Mouse (Mus musculus): ENCODE measurements around the gene Mtnr1a.

The Mtnr1a gene

DNA sequence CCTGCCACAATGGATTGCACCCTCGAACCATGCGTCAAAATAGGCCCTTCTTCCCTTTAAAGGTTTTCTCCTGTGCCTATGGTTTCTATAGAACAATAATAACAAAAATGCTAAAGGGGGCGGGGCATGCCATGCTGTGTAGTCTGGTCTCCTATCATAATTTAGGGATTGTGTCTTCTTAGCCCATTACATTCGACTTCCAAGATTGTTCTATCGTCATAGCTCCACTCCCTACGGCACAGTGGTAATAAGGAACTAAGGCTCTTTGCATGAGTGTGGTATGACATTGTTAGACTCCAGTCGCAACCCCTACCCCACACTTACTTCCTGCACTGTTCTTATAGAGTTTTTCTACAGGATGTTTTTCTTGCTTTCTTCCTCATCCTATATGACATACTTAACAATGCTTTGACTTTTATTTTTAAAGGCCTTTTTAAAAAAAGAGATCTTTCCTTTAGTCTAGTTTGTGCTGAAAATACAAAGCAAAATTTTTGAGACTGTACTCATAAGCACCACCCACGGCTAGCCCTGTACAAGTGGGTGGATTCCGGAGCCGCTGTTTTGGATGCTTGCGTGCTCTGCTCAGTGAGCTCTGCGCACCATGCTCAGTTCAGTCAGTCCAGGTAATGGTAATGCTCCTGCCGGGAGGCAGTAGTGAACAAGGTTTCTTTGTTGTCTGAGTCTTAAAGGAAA, 40.6 kb downstream of the Mtnr1a start:
- intact Hi-C loops (cut with DNase I) = no loop called here

DNA sequence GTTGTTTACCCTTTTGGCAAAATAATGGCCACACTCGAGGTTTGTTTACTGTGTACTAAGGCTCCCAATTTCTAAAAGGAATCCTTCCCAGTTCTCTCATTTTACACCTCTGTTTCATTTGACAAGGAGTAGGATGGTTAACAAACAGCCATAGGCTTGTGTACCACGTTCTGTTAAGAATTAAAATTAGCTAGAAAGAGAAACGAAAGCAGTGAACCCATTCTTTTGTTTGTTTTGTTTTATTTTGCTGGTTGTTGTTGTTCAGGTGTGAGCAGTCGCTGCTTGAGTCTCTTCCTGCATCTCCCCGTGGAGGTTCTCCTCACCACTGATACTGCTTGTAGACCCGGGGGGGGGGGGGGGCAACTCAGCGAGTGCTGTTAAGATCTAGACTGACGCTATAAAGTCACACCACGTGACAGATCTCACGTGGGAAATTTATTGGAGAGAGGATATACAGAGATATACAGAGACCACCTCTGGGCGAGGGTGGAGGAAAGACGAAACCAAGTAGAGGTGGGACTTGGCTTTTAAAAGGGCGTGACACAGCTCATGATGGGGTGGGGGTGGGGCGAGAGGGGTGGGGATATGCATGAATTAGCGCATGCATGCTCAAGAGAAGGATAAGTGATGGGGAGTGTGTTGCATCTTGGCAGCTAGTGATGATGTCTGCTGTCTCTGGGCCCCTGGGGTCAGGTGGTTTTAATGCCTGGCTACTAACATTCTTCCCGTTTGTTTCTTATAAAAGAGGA, 41.3 kb downstream of the Mtnr1a start:
- intact Hi-C loops (cut with DNase I) = no loop called here

DNA sequence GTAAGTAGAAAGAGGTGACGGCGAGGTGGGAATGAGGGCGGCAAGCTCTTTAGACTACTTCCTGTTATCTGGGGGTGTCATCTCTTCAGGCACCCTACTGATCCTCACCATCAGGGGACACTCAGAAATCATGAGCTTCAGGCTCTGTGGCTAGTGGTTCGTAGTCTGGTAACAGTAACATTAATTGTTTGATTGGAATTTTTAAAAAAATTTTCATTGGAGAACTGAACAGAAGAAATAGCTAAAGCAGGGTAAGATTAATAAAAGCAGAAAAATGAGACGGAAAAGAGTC, 41.8 kb downstream of the Mtnr1a start:
- intact Hi-C loops (cut with DNase I) = no loop called here

DNA sequence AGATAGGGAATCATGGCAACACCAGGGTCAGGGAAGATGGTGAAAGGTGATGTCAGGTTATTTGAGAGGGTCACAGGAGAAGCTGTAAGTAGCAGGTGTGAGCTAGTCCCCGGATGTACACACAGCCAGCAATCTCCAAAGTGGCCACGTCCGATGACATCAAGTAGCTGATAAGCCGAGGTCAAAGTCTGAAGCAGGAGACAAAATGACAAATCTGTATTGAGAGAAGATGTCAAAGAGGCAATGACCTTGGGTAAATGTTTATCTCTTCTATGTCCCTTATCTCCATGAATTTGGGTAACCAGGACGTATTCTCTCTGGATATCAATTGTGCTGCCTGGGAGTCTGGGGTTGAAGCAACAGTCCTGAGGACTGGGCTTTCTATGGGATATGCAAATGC, 42.9 kb downstream of the Mtnr1a start:
- intact Hi-C loops (cut with DNase I) = no loop called here

DNA sequence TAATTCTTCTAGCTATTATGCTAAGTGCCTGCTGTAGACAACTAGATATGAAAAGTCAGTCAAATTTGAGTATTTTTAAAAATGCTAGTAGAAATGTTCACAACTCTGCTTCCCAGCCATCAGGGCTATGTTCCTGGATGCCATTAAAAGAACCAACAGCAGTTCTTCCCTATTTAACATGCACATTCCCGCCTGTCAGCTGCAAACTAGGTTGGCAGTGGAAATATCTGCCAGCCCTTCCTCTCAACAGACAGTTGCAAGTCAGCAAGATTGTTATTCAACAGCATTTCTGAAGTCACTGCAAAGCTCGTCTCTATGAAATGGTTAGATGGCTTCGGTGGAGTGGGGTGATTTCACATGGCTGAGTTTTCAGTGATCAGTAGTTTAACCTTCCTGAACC, 48.7 kb downstream of the Mtnr1a start:
- intact Hi-C loops (cut with DNase I) = no loop called here

DNA sequence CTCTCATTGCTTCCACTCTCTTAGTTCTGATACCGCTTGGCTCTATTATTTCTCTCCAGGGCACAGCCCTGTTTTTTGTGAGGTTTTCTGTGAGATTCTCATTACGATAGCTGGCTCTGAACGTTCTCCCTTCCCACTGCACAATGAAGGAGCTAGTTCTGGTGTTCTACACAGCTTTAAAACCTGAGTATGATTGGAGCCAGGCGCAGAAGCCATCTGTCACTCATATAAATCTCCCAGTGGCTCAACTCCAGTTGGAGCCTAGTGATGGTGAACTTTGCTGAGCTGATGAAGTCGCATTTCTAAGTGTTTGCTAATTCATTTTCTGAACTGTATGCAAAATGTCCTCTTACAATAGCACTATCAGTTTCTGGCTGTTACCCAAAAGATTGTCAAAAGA, 56.7 kb downstream of the Mtnr1a start:
- intact Hi-C loops (cut with DNase I) = no loop called here
